Mouse (Mus musculus) gastrocnemius, postnatal 36 days (tissue): Measurements from ENCODE around the gene Tnfsf15. TPM values are rescaled to one million over a fixed set of nuclear protein-coding genes. Genes with fewer than 3 reads are reported as not detected.

Source experiments
- DNase-seq, 2 experiments: peaks; one replicate each; pipeline ENCODE4 v3.0.0; 2022
- intact Hi-C: fragments of 180-260 bp; cut with DNase I; formaldehyde crosslinking; loops from one replicate; pipeline ENCODE4 v1.15.1; 2025
- long read RNA-seq, 2 experiments: library from polyadenylated mRNA; stranded (forward); transcript quantifications; one replicate each; pipeline ENCODE4 v2.0.0; 2021
- total RNA-seq, 2 experiments: library from RNA; stranded (reverse); gene quantifications; 2 replicates each; pipeline ENCODE4 v1.2.3; 2021

Tnfsf15 gene
- not detected for total RNA-seq
- long read RNA-seq, experiment 1, result 0 reads
- long read RNA-seq, experiment 2, result 0 reads

DNA sequence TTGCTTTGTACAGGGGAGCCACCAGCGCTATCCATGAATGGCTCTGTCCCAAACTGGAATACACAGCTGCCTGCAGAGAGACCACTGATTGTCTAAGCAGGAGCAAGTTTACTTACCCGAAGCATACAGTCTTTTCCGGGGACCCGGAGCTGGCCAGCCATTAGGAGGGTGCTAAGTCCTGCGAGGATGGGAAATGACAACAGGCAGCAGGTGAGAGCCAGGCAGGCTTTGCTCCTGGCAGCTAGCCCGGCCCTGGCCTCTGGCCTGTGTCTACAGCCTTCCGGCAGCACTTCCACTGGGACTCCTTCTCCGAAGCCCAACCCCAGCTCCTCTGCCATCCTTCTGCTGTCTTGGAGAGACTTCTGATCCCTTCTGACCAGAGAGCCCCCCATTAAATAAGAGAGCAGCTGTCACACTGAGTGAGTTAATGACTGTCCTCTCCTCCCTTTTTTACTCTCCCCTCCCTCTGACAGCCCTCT is at the start of gene Tnfsf15:
Gene Tnfsf15, minus strand, starts transcription at position 421 of the 479 bp plus-strand sequence.
- intact Hi-C loops, result no loop called here
- DNase-seq, result peak; percentile 67 to 70

DNA sequence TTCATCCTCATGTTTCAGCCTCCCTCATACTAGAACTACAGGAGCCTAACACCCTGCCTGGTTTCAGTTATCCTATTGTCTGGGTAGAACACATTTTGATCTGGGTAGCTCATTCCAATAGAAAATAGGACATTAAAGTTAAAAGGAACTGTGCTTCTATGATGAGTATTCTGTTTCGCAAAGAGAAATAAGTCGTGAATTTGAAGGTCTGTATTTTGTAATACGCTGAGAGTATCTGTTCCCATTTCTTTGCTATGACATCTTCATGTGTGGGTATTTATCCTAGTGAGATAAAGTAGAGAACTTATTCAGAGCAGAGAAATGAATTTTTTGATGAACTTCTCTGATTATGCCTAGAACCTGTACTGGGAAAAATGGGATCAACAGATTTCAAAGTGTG is 47.4 kb upstream of the Tnfsf15 start:
- DNase-seq, result no peak
- intact Hi-C loops, result no loop called here

DNA sequence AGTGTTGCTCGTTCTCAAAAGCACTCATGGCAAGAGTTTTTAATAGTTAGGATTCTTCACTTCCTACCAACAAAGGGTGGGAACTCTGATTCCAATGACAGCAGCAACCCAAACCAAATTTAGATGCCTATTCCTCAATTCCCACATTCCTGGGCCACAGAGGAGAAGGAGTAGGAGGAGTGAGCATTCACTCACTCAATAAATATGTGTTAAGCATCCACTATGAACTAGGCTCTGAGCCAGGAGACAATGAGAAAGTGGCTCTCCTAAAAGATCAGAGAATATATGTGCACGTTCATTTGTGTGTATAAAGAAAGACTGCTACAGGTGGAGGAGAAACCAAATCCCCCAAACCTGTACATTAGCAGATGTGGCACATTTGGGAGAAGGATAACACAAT is 40.6 kb upstream of the Tnfsf15 start:
- no peak for DNase-seq
- intact Hi-C loops, result no loop called here

DNA sequence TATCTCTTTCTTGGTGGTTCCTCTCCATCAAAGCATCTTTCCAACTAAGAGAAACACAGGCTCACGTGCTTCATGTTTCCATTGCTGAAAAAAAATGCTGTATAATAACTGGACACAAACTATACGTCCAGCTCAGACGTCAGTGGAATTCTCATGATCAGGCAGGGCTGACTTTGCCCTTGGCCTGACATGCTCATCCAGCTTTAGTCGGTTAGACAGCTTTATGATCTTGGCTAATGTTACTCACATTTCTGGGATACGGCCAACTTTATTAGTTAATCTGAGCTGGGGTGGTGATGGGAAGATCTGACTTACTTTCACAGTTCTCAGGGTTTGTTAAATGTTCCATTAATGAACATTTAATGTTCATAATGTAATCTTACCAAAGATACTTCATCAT is 38.9 kb upstream of the Tnfsf15 start:
- intact Hi-C loops, result no loop called here

DNA sequence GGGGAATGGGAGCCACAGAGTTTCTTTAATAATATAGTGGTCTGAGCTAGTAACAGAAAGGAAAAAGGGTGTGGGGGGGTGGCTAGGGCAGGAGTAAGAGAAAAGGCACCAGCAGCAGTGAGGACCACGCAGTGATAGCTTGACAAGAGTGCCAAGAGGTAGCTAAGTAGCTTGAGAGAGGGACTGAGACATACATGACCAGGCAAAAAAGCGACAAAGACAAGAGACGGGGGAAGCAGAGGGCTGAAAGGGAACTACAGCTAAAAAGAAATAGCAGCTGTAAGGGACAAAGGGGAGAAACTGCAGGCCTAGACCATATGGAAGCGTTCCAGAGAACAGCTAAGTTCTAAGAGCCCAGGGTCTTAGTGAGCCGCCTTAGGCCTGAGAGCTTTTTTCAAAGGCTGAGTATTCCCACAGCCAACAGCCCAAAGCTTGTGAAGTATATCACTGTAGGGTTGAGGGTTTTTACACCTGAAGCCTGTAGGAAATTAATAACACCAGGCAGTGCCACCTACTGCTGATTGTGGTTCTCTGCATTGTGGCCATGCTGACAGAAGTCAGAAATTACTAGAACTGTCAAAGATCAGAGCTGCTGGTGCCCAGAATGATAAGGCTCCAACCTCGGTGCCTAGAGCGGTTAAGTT is 38.2 kb upstream of the Tnfsf15 start:
- intact Hi-C loops, result no loop called here
- no peak for DNase-seq

More for the DNA sequence above, 38.9 kb upstream of the Tnfsf15 start:
- DNase-seq, result no peak

DNA sequence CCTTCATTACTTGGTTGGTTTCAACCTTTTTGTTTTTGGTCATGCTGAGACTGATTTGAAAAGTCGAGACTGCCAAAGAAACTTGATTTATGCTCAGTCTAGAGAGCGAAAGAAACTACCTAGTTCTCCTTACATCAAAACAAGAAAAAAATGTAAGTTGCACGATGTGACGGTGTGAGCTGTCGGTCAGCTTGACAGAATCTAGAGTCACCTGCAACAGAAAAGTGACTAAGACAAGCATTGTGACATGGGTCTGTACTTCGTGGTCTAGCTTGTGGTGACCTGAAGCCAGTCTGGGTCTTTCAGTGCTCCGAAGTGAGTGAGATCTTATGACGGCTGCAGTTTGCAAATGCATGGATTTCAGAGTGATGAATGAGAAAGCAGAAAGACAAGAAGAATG is 32.3 kb upstream of the Tnfsf15 start:
- intact Hi-C loops, result no loop called here

DNA sequence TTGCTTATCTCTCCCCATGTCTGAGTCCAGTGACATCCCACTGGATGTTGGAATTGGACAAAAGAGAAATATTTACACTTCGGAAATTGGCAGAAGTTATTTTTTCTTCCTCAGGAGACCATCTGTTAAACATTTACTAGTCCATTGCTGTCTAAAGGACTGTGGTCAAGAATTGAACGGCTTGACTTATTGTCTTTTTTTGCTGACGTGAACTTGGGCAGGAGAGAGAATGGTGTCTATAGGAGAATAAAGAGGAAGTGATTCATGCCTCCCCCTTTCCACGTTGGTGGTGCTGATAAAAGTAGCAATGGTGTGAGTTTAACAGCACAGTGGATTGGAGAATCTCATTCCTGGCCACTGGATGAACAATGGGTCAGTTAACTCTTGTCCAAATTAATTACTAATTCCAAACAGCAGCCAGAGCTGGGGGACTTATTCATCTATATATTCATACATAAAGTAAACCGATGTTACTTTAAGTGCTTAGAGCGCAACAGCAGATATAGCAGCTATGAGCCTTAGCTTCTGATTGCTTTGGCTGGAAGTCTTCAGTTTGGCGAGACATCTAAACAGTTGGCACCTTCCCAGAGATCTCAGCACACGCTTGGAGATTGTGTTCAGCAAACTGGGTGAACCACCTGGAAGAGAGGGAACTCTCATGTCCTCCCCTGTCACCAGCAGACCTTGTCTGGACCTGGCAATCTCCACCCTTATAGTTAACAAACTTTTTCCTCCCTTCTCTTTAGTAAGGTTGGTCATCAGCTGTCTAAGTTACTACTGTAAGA is 28.6 kb upstream of the Tnfsf15 start:
- intact Hi-C loops, result no loop called here
- DNase-seq, result no peak

More for the DNA sequence above, 32.3 kb upstream of the Tnfsf15 start:
- no peak for DNase-seq

DNA sequence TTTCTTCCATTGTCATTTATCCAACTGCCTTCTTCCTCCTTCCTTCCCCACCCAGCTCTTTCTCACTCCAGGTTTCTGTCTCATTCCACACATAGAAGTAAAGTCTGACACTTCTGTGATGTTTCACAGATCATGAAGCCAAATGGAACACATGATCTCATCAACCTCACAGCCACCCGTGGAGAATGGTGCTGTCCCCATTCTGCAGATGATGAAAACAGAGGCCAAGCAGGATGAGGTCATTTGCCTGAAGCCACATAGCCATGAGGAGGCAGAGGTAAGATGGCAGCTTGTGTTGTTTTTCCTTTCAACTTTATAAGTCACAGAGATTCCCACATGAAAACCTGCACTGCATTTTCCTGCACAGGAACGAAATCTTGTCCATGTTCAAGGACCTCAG is 27.6 kb upstream of the Tnfsf15 start:
- intact Hi-C loops, result no loop called here
- no peak for DNase-seq

DNA sequence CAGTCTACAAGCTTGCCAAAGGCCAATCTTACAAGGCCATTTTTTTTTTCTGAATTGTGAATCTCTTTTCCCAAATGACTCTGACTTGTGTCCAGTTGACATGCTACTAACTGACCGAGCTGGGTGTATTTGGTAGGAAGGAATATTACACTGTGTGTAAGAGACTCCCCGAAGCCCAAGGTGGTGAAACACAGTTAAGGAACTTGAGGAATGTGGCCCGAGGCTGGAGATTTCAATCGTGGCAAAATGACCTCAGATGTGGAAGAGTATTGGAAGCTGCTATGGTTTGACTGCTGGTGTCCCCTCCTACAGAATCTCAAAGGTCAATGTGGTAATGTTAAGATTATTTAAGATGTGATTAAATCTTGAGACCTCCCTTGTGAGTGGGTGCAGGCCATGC is 26.4 kb upstream of the Tnfsf15 start:
- DNase-seq, result no peak
- intact Hi-C loops, result no loop called here

DNA sequence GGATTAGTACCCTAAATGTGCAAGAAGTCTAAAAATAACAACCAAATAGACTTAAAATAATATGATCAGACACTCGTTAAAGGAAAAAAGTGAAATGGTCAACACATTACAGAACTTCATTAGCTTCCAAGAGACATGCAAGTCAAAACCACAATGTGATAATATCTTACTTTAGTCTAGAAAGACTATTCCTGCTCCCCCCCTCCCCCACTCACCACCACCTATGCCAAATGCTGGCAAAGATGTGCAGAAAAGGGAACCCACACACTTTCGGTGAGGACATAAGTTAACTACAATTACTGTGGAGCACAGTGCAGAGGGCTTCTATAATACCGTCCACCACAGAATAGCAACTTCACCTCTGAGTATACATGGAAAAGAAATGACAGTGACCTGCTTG is 24.2 kb upstream of the Tnfsf15 start:
- intact Hi-C loops, result no loop called here
- DNase-seq, result no peak

DNA sequence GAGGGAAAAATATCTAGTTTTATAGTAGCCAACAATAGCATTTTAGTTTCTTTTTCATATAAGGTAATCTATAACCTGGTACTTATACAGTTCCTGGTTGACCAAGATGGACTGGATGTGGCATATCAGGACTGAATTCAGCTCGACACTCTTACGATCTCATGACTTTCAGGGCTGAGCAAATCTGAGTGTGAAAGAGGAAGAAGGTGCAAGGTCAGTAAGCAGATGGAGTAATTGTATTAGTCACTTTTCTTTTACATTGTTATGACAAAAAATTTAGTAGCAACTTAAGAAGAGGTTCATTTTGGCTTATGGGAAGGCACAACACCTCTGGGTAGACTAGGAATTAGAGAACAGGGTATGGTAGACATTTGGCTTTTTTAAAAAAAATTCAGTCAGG is 20.1 kb upstream of the Tnfsf15 start:
- DNase-seq, result no peak
- intact Hi-C loops, result no loop called here

DNA sequence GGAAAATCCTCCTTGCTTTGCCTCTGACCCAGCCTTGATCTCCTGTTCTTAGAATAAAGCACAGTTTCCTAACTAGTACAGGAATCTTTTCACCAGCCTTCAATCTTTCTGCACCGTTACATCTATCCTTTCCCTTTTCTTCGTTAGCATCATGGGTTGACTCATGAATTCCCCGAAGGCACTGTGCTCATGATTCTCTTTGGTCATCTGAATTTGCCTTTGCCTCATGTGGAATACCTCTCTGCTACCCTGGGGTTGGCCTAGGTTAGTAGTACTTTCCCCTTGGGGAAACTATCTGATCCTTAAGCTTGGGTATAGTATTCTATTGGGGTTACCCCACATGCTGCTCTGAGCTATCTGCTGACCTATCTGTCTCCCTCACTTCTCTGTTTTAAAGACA is 15.0 kb upstream of the Tnfsf15 start:
- DNase-seq, result no peak
- intact Hi-C loops, result no loop called here

DNA sequence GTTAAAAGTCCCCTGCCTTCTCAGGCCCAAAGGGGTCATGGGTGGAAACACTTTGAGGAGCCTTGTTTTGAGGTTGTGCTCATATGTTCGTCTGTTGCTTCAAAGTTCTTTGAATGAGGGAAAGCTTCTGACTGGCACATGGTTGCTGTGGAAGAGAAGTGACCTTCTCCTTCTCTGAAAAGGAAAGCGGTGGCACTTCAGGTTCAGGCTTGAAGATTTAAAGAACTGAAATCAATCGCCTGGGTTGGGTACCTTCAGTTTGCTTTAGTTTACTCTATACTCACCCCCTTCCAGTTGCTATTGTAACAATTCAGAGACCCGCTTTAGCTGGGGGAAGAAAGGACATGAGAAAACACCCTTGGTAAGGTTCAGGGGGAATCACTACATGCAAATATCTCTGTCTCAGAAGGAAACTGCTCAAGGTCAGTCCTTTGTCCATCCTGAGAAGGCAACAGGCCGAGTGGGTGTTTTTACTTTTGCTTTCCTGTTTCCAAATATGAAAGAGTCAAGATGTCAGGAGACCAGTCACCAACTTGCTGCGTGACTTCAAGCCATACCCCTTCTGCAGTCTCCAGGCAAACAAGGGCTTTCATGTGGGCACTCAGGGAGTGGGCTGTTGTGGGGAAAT is 12.7 kb upstream of the Tnfsf15 start:
- DNase-seq, result no peak
- intact Hi-C loops, result no loop called here

DNA sequence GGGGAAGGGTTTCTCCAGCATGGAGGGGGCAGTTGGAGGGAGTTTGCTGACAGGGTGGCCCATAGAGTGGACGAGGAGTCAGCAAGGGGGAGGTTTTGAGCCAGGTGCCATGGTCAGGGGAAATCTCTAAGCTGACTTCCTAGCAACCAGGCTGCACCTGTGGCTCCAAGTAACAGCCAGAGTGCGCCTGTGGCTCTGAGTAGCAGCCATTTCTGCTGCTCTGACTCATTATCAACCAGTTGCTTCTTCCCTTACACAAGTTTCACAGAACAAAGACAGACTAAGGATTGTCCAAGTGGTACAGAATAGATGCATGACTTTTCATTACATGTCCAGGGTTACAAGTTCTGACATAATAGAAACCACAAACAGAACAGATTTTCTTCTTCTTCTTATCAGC is 11.2 kb upstream of the Tnfsf15 start:
- no peak for DNase-seq
- intact Hi-C loops, result no loop called here

DNA sequence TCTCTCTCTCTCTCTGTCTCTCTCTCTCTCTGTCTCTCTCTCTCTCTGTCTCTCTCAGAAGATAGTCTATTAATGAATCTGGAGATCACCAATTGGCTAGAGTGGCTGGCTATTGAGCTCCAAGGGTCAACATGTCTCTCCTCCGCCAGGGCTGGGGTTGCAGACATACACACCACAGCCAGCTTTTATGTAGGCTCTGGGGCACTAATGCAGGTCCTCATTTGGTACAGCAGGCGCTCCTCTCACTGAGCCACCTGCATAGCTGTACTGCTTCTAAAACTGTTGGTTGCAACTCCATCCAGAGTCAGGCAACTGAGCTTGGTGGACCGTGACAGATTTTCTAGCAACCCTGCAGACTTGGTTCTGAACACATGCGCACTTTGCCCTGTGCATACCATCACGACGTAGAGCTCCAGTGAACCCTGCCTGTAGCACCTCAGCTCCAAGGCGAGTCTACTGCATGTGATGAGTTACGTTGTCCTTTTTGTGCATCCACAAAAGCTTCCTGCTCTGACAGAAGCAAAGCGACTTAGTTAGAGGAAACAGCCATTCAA is 9.6 kb upstream of the Tnfsf15 start:
- DNase-seq, result no peak
- intact Hi-C loops, result no loop called here

DNA sequence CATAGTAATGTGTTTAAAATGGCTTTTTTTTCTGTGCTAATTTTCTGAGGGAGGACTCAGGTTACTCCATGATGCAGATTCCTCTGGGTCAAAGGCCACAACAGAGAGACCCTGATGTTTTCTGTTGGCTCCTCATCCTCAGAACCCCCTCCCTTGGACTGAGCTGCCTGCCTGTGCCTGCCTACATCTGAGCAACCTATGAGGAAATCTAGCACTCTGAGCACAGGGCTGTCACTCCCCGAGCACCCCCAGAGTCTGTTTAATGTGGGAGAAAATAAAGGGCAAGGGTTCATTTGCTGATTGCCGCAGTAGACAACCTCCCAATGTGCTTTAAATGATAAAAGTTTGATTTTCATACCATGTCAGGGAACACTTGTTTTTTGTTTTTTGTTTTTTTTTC is 8.9 kb upstream of the Tnfsf15 start:
- intact Hi-C loops, result no loop called here
- no peak for DNase-seq

DNA sequence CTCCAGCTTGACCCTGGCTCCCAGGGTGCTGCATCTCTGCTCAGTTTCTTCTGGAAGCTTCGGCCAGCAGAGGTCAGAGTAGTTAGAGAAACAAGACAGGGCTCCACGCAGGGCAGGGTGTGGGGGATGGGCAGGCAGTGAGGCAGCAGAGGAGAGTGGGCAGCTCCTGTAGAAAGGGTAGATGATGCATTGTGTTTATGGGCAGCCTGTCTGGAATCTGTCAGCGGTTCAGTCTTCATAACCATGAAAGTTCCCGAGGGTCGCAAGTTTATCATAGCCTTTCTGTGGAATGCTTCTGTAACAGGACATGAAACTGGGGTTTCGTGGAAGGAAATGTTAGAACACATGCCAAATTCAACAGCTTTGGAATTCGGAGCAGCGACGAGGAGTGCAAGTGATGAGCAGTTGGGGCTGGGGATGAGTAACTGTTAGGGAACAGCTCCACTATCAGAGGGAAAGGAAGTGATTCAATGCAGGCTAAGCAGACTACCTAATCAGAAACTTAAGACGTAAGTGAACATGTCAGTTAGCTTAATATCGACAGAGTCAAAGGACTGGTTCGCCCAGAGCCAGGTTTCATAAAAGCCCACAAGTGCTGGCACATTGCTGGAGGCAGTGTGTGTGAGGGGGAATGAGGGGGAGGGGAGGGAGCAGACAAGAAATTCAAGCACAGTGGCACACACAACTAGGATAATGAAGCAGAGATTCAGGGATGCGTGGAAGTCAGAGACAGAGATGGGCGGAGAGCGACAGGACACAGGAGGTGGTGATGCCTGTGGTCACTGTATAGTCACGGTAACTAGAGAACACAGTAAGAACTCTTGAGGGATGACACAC is 8.0 kb upstream of the Tnfsf15 start:
- intact Hi-C loops, result no loop called here
- DNase-seq, result no peak

DNA sequence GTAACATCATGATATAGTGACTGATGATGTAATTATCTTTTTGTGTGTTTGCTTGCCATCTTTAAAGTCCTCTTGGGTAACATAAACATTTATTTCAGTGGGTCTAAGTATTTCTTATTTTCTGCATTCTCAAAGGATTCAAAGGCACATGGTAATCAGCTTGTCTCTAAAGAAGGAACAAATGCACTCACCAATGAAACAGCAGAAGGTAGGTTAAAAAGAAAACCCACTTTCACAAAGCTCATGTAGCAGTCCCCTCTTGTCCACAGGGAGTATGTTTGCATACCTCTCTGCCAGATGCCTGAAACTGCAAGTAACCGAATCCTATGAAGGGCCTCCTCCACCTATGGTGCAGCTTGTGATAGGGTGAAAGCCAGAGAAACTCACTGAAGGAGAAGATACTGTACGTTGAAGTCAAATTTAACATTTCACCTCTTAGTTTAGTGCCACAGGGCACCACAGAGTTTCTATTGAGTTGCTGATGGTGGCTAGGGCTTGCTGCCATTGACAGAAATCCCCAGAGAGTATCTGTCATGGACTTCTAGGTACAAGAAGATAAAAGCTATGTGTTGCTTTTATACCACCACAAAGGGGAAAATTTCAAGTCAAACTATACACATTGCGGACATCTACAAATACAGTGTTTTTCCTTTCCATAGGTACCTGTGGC is 3.3 kb upstream of the Tnfsf15 start:
- intact Hi-C loops, result no loop called here
- DNase-seq, result no peak

DNA sequence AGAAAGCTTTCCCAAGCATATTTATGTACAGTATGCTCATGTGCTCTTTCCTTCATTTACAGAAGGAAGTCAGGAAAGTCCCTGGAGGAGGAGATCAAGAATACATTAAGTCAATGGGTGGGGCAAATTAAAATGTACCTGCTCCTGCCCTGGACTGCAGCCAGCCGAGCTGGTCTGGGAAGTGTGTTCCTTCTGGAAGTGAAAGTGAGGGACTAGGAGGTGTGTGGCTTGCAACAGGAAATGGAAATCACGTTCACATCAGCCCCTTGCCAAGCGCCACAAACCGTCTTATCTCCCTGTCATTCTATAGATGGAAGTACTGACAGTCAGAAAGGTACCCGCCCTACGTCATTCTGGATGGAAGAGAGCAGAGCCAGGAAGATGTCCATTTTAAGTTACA is 358 bp upstream of the Tnfsf15 start:
- DNase-seq, result no peak
- intact Hi-C loops, result no loop called here

DNA sequence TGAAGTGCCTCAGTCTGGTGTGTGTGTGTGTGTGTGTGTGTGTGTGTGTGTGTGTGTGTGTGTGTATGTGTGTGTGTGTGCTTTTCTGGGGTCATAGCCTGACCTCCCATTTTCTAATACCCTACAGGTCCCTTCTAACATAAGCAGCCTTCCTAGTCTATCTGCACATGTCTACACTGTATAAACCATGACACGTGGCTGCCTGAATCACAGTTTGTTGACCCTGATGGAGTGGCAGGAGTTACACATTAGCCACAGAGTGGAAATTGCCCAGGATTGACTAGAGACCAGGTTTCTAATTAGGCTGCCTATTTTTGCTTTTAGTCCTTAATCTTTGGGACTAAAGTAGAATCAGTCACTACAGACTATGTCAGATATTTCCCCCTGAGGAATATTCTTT is 1.3 kb downstream of the Tnfsf15 start:
- intact Hi-C loops, result no loop called here
- DNase-seq, result no peak
